Mouse (Mus musculus) hindbrain, embryonic 14.5 days (tissue): ENCODE measurements at regions not wholly inside any gene's neighbourhood (a gene's known extent, or its start where the extent isn't known, plus 50 kb on each side); places are given as distances from the start of the nearest gene placed in this dataset.

Source experiments
- ATAC-seq: fragments of 200-750 bp; cut with Nextera tagmentation; 2 replicates; pipeline ENCODE4 v1.8.0; 2017; ENCODE audit warnings: moderate number of reproducible peaks, mild to moderate bottlenecking, moderate TSS enrichment, moderate library complexity; ENCODE audit not compliant: low FRiP score
- DNase-seq: peaks from one replicate; pipeline ENCODE4 v3.0.0-alpha.2; 2015; ENCODE audit warnings: low spot score
- H3K27ac ChIP-seq: fragments of 300-500 bp; sonication (generic); 2 replicates; pipeline ENCODE4 v1.5.1; 2014; ENCODE audit warnings: mild to moderate bottlenecking, moderate library complexity
- H3K27me3 ChIP-seq: fragments of 300-500 bp; sonication (generic); 2 replicates; pipeline ENCODE4 v1.6.1; 2014; ENCODE audit warnings: mild to moderate bottlenecking, low read length, mixed read lengths; ENCODE audit not compliant: control insufficient read depth, insufficient read depth
- H3K36me3 ChIP-seq: fragments of 300-500 bp; sonication (generic); replicated peaks from 2 replicates; pipeline ENCODE4 v1.6.1; 2014; ENCODE audit not compliant: control insufficient read depth, insufficient read depth
- H3K4me1 ChIP-seq: fragments of 300-500 bp; sonication (generic); replicated peaks from 2 replicates; pipeline ENCODE4 v1.6.1; 2014; ENCODE audit warnings: antibody characterized with exemption, low read length, mixed read lengths; ENCODE audit not compliant: control insufficient read depth, insufficient read depth
- H3K4me2 ChIP-seq: fragments of 300-500 bp; sonication (generic); replicated peaks from 2 replicates; pipeline ENCODE4 v1.6.1; 2014; ENCODE audit warnings: mild to moderate bottlenecking, moderate library complexity
- H3K4me3 ChIP-seq: fragments of 300-500 bp; sonication (generic); replicated peaks from 2 replicates; pipeline ENCODE4 v1.5.1; 2014; ENCODE audit warnings: mild to moderate bottlenecking, low read length
- H3K9ac ChIP-seq: fragments of 300-500 bp; sonication (generic); 2 replicates; pipeline ENCODE4 v1.6.1; 2014
- H3K9me3 ChIP-seq: fragments of 300-500 bp; sonication (generic); 2 replicates; pipeline ENCODE4 v1.6.1; 2016; ENCODE audit warnings: low read length; ENCODE audit not compliant: control insufficient read depth
- WGBS: fragments of 180-500 bp; shearing (Covaris S2); extraction: QIAGEN DNeasy Blood & Tissue Kit; methylation state at CpG from one replicate; pipeline ENCODE4 v1.1.7; 2014; 5-methylcytosine and 5-hydroxymethylcytosine counted together

DNA sequence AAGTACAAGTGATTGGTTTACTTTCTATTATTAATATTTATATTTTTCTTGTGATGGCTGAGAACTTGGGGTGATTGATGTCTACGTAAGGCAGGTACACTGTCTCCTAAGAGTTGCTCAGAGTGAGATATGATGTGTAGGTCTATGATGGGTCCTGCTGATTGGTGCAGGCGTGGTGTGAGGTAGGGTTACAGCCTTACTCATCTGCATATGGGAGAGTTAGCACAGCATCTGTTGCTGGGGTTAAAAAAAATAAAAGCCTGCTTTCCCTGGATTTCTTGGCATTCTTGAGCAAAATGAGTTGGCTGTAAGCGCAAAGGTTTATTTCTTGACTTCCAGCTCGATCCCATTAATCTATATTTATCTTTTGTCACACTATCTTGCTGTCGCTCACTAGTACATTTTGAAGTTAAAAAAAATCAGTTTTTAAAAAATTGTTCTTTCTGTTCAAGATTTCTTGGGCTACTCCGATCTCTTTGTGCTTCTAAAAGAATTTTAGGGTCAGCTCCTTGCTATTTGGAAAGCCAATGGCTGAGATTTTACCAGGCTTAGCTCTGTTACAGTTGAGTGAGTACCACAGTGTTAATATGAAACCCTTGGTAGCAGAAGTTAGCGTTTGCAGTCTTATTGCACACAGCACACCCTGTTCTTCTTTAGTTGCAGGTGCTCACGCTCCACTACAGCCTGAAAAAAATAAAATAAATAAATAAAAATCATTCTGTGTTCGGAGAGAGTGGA lies 482.0 kb downstream of the Plekhb2 start:
- no peak for ATAC-seq
- WGBS, result 86% methylated on average over 9 of the region's 9 CpGs

DNA sequence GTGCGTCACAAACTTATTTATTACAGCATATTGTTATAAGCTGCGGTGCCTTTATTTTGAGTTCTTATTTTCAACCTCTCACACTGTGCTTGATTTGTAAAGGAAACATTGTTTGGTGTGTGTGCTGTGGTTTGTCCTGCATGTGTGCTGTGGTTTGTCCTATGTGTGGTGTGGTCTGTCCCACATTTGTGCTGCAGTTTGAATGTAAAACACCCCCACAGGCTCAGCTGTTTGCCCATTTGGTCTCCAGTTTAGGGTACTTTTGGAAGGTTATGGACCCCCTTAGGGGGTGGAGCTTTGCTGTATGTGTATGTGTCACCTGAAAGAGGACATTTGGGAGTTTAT lies 482.5 kb downstream of the Plekhb2 start:
- 89% methylated on average over 2 of the region's 2 CpGs for whole genome bisulfite sequencing
- no peak overlapping the region for H3K9ac ChIP-seq
- ATAC-seq (no peak), DNase-seq (no peak)
- no peaks in the 10 kb centered on the region for H3K9me3 ChIP-seq
- H3K27ac ChIP-seq, result no peak overlapping the region
- H3K4me3 ChIP-seq, result no peak overlapping the region
- no peaks in the 10 kb centered on the region for H3K4me1 ChIP-seq
- H3K36me3 ChIP-seq, result no peaks in the 10 kb centered on the region
- no peaks in the 10 kb centered on the region for H3K27me3 ChIP-seq
- H3K4me2 ChIP-seq, result no peak overlapping the region

More for the DNA sequence above, 482.0 kb downstream of the Plekhb2 start:
- Histone ChIP-seq H3K4me3 (no peak overlapping the region), H3K9me3 (no peaks in the 10 kb centered on the region), H3K27ac (no peak overlapping the region), H3K4me1 (no peaks in the 10 kb centered on the region), H3K27me3 (no peaks in the 10 kb centered on the region), H3K4me2 (no peak overlapping the region), H3K9ac (no peak overlapping the region), H3K36me3 (no peaks in the 10 kb centered on the region)
- no peak for DNase-seq

DNA sequence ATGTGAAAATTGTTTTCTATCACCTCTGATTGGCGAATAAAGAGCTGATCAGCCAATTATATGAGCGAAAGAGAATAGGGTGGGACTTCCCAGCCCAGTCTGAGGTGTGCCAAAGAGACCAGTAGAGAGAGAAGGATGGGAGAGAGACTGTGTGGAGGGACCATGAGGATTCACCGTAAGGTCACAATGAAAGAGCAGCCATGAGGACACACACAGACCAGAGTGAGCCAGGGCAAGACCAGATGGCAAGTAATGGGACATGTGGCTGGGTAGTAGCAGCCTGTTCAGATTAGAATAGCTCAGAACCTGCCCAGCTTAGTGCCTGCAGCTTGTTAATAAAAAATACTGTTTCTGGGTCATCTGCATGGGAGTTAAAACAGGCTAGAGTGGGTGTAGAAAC lies 487.9 kb downstream of the Plekhb2 start:
- no peaks in the 10 kb centered on the region for H3K27me3 ChIP-seq
- no peak overlapping the region for H3K27ac ChIP-seq
- 89% methylated on average over 3 of the region's 3 CpGs for WGBS

DNA sequence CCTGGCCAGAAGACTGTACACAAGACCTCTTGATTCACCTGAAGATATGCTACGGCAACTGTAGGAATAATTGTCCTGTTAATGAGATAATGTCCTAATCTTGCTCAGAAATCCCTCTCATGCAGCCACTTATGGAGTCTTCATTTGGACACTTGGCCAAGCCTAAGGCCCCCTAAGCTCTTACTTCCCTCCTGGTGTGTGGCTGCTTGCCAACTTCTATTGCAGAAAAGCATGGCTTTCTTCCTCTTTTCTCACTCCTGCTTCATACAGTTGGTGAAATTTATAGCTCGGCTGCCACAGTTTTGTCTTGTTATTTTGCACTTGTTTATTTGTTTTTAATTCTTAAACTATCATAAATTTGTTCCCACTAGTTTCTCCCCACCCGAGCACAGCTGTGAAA lies 488.4 kb downstream of the Plekhb2 start:
- Histone ChIP-seq H3K9ac (no peak overlapping the region), H3K4me2 (no peak overlapping the region), H3K4me1 (no peaks in the 10 kb centered on the region), H3K27ac (no peak overlapping the region), H3K27me3 (no peaks in the 10 kb centered on the region), H3K4me3 (no peak overlapping the region), H3K9me3 (no peaks in the 10 kb centered on the region), H3K36me3 (no peaks in the 10 kb centered on the region)
- DNase-seq (no peak), ATAC-seq (no peak)
- 83% methylated on average over 3 of the region's 3 CpGs for WGBS

More for the DNA sequence above, 487.9 kb downstream of the Plekhb2 start:
- Histone ChIP-seq H3K4me2 (no peak overlapping the region), H3K4me3 (no peak overlapping the region), H3K4me1 (no peaks in the 10 kb centered on the region), H3K9ac (no peak overlapping the region), H3K36me3 (no peaks in the 10 kb centered on the region), H3K9me3 (no peaks in the 10 kb centered on the region)
- DNase-seq (no peak), ATAC-seq (no peak)

DNA sequence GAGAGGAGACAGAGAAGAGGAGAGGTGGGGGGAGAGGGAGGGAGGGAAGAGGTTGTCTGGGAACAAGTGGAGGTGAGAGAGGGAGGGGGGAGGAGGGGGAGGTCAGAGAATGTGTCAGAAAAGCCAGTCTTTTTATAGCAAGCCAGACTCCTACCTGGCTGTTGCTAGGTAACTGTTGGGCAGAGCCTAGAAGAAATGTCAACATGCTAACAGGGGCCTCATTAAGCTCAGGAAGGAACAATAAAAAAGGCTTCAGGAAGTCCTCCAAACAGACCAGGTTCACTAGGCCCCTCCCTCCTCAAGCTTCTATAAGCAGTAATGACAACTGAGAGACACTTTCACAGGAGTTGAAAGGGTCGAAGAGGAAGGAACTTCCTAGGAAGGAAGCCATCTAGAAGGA lies 494.8 kb downstream of the Plekhb2 start:
- Histone ChIP-seq H3K4me3 (no peak overlapping the region), H3K4me1 (no peaks in the 10 kb centered on the region), H3K4me2 (no peak overlapping the region), H3K36me3 (no peaks in the 10 kb centered on the region), H3K9ac (no peak overlapping the region), H3K27ac (no peak overlapping the region), H3K27me3 (no peaks in the 10 kb centered on the region), H3K9me3 (no peaks in the 10 kb centered on the region)
- DNase-seq (no peak), ATAC-seq (no peak)
- WGBS, result 50% methylated on average over 1 of the region's 1 CpGs

DNA sequence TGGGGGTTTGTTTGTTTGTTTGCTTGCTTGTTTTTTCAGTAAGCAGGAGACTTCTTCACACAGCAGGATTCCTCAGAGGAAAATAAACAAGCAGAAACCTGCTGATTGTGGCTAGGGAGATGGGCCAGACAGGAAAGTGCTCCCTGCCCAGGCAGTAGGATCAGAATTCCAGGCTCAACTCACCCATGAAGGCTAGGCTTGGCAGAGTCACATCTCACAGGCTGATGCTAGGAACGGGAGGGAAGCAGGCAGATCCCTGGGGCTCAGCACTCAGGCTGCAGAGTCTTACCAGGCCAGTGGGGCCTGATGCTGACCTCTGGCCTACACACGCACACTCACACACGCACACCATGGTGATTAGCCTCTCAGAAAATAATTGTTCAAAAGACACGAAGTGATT lies 498.5 kb downstream of the Plekhb2 start:
- Histone ChIP-seq H3K36me3 (no peaks in the 10 kb centered on the region), H3K4me2 (no peak overlapping the region), H3K4me3 (no peak overlapping the region), H3K27ac (no peak overlapping the region), H3K4me1 (no peaks in the 10 kb centered on the region), H3K9me3 (no peaks in the 10 kb centered on the region), H3K9ac (no peak overlapping the region), H3K27me3 (no peaks in the 10 kb centered on the region)
- DNase-seq, result no peak
- 62% methylated on average over 4 of the region's 4 CpGs for WGBS
- no peak for ATAC-seq

DNA sequence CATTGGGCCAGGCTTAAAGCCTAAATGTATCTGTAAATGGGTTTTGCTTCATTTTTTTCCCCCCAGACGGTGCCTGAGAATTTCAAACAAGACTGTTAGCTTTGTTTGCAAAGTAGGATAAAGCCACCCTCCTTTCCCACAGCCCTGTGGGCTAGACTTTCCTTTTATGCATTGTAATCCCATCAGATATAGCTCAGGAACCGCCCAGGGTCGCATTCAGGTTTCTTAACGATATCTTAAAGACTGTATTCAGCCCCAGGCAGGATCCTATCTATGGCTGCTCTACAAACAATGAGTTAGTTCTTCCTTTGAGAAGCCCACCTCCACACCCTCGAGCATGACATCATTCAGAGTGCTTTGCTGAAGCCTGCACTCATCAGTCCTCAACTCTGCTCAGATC lies 509.2 kb downstream of the Plekhb2 start:
- H3K36me3 ChIP-seq, result no peaks in the 10 kb centered on the region
- WGBS, result 58% methylated on average over 5 of the region's 5 CpGs
- no peak overlapping the region for H3K9ac ChIP-seq
- no peak for DNase-seq
- no peak overlapping the region for H3K4me3 ChIP-seq
- ATAC-seq, result no peak
- H3K4me1 ChIP-seq, result no peaks in the 10 kb centered on the region
- no peak overlapping the region for H3K27ac ChIP-seq
- no peak overlapping the region for H3K4me2 ChIP-seq
- no peaks in the 10 kb centered on the region for H3K27me3 ChIP-seq
- H3K9me3 ChIP-seq, result no peaks in the 10 kb centered on the region

DNA sequence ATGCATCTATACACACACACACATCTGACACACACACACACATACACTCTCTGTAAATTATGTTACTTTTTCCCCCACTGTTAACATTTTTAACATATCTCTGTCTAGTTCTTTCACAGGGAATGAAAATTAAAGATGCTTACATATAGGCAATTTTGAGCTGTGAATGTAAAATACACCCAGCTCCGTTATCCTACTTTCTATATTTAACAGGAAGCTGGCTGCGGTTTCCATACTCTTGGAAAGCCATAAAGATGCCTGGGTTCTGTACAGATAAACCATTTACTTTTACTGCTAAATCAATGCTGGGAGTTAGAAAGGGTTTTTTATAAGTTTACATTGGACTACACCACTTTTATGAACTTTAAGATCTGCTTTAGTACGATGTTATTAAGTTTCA lies 511.7 kb downstream of the Plekhb2 start:
- Histone ChIP-seq H3K4me1 (no peaks in the 10 kb centered on the region), H3K9ac (no peak overlapping the region), H3K36me3 (no peaks in the 10 kb centered on the region), H3K4me3 (no peak overlapping the region), H3K4me2 (no peak overlapping the region), H3K9me3 (no peaks in the 10 kb centered on the region), H3K27ac (no peak overlapping the region), H3K27me3 (no peaks in the 10 kb centered on the region)
- DNase-seq (no peak), ATAC-seq (no peak)
- WGBS, result 92% methylated on average over 3 of the region's 3 CpGs

DNA sequence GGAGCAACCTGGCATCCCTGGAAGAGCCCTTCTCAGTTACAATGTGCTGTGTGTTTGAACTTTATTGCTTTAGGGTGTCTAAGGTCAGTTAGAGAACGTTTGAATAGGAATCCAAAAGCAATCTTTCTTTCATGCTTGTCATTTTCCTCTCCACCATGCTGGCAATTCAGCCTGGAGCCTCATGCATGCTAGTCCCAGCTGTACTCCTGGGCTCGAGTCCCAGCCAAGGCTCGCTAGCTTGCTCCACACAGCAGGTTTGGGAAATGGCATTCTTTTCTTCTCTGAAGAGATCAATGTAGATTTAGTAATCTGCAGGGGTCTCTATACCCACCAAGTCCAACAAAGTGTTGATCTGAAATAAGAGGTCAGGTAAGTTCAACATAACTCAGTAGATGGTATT lies 513.1 kb downstream of the Plekhb2 start:
- Histone ChIP-seq H3K27me3 (no peaks in the 10 kb centered on the region), H3K27ac (no peak overlapping the region), H3K4me3 (no peak overlapping the region), H3K9ac (no peak overlapping the region), H3K9me3 (no peaks in the 10 kb centered on the region), H3K36me3 (no peaks in the 10 kb centered on the region), H3K4me1 (no peaks in the 10 kb centered on the region), H3K4me2 (no peak overlapping the region)
- 53% methylated on average over 3 of the region's 3 CpGs for WGBS
- DNase-seq, result no peak
- ATAC-seq, result no peak

DNA sequence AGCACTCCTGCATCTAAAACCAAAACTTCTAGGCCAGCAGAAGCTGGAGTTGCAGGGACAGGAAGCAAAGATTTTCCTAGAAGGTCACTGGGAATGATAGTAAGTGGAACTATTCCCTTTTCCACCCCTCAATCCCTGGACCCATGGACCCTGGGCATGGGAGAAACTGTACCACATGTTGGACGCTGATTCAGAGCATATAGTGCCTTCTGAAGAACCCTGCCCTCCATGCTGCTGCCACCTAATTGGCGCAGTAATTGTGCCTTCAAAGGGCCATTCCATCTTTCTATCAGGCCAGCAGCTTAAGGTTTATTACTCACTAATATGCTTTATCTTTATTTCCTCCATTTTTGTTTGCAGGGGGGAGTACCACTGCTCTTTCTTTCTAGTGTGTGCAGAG lies 516.8 kb downstream of the Plekhb2 start:
- no peak overlapping the region for H3K4me2 ChIP-seq
- ATAC-seq, result no peak

More for the DNA sequence above, 516.8 kb downstream of the Plekhb2 start:
- H3K9ac ChIP-seq, result no peak overlapping the region
- H3K4me1 ChIP-seq, result no peaks in the 10 kb centered on the region
- H3K36me3 ChIP-seq, result no peaks in the 10 kb centered on the region
- DNase-seq, result no peak
- no peak overlapping the region for H3K27ac ChIP-seq
- H3K27me3 ChIP-seq, result no peaks in the 10 kb centered on the region
- H3K9me3 ChIP-seq, result no peaks in the 10 kb centered on the region
- WGBS, result 91% methylated on average over 2 of the region's 2 CpGs
- H3K4me3 ChIP-seq, result no peak overlapping the region
